Mouse (Mus musculus): Measurements from ENCODE around the gene 1700013F07Rik. TPM values are rescaled to one million over a fixed set of nuclear protein-coding genes. Genes with fewer than 3 reads are reported as not detected.

The 1700013F07Rik gene
- total and polyA plus RNA-seq, 3 experiments: 0.38 to 2.5 (median 0.94) TPM

DNA sequence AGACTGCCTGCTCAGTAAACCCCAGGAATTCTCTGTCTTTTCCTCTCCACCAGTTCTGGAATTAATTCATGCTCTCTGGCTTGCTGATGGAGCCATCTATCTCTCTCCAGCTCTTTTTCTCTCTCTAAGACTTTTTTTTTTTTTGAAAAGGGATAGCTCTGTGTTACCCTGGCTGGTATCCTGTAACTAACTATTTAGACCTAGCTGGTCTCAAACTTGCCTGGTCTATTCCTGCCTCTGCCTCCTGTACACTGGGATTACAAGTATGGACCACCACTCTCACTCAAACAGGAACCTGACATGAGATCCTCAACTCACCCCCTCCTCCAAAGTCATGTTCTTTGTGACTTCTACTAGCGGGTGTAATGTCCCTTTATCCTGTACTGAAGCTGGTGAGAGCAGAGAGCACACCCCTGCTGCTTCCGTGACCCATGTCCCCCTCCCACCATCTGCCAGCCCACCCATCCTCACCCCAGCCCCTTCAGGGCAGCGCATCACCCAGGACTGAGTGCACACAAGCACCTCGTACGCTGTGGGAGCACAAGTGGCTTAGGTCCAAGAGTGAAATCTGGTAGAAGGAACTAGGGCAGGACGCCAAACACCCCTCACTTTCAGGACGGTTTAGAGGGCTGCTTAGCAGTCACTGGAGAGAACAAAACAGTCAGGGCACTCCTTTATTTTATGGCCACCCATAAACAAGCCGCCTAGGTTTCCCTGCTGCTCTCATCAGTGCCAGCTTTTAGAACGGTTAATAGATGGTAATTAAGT is 23.1 kb upstream of the 1700013F07Rik start:
- TF ChIP-seq ETS1 (conservative IDR thresholded peaks at IDR 0.05; ENCODE audit: low read depth, low read length) (no peak), CHD2 (IDR thresholded peaks at IDR 0.05; ENCODE audit: low read length) (no peak), PAX5 (IDR thresholded peaks at IDR 0.05; ENCODE audit: low read length) (no peak), RAD21 (IDR thresholded peaks at IDR 0.05; ENCODE audit: low read depth, low read length) (no peak), KAT2A (IDR thresholded peaks at IDR 0.05; ENCODE audit: insufficient replicate concordance, low read length) (no peak), CHD1 (IDR thresholded peaks at IDR 0.05; ENCODE audit: low read depth, low read length) (no peak), SMC3 (IDR thresholded peaks at IDR 0.05; ENCODE audit: low read depth, low read length) (no peak), IRF4 (IDR thresholded peaks at IDR 0.05; ENCODE audit: low read depth, low read length) (no peak), SIN3A (IDR thresholded peaks at IDR 0.05; ENCODE audit: low read length) (no peak), GABPA (IDR thresholded peaks at IDR 0.05; ENCODE audit: insufficient replicate concordance, low read depth, low read length) (no peak)
- Histone ChIP-seq H3K27ac (ENCODE audit: insufficient read depth, low read depth) (no peak overlapping the region), H3K9ac (ENCODE audit: insufficient read depth, low read depth) (no peak overlapping the region), H3K79me2 (replicated peaks; ENCODE audit: control insufficient read depth, extremely low read depth, insufficient read depth, poor library complexity, severe bottlenecking) (no peaks in the 10 kb centered on the region), H3K9me3 (replicated peaks; ENCODE audit: low read length) (no peaks in the 10 kb centered on the region), H3K27me3 (replicated peaks) (peaks cover 7% of the 10 kb centered on the region), H3K4me2 (ENCODE audit: insufficient read depth, low read depth, poor library complexity, severe bottlenecking) (no peak overlapping the region), H3K4me1 (ENCODE audit: control insufficient read depth in 1 of 2, insufficient read depth in 2 of 2) (no peaks in the 10 kb centered on the region; a peak in 1 of 4 replicates), H3K4me3 (replicated peaks in 1 of 3; ENCODE audit: low read depth in 2 of 3, low read length in 2 of 3, poor library complexity in 1 of 3) (no peak overlapping the region), H3K36me3 (replicated peaks in 1 of 2; ENCODE audit: control insufficient read depth in 1 of 2, insufficient read depth in 1 of 2, low read length in 1 of 2) (no peaks in the 10 kb centered on the region)
- dilution Hi-C loops (cut with MboI; ENCODE audit: extremely low pct_ligation_motif_present, extremely low pct_unique_long_range_greater_than_20kb, low sequenced_read_pairs) (no loop called here), in situ Hi-C loops (cut with MboI; ENCODE audit: low pct_ligation_motif_present, low pct_unique_long_range_greater_than_20kb, low sequenced_read_pairs) (no loop called here)
- no peak for DNase-seq (ENCODE audit: extremely low read depth)

DNA sequence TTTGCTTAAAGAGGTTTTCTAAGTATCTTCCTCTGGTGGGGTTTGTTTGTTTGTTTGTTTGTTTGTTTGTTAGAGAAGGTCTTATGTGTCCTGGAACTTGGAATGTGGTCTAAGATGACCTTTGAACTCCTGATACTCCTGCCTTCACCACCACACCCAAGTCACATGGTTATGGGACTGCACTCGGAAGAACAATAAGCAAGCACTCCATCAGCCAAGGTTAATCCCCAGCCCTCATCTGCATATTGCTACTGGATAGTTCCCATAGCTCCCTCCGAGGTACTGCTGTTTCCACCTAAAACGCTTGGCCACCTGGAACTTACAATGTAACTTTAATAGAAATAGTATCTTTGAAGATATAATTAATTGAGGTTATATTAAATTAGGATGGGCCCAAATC is 20.5 kb upstream of the 1700013F07Rik start:
- Histone ChIP-seq H3K9me3 (replicated peaks; ENCODE audit: low read length) (no peaks in the 10 kb centered on the region), H3K9ac (ENCODE audit: insufficient read depth, low read depth) (no peak overlapping the region), H3K27me3 (replicated peaks) (peaks cover 6% of the 10 kb centered on the region), H3K4me3 (replicated peaks in 1 of 3; ENCODE audit: low read depth in 2 of 3, low read length in 2 of 3, poor library complexity in 1 of 3) (no peak overlapping the region), H3K36me3 (replicated peaks in 1 of 2; ENCODE audit: control insufficient read depth in 1 of 2, insufficient read depth in 1 of 2, low read length in 1 of 2) (no peaks in the 10 kb centered on the region), H3K4me1 (ENCODE audit: control insufficient read depth in 1 of 2, insufficient read depth in 2 of 2) (no peaks in the 10 kb centered on the region), H3K79me2 (replicated peaks; ENCODE audit: control insufficient read depth, extremely low read depth, insufficient read depth, poor library complexity, severe bottlenecking) (no peaks in the 10 kb centered on the region), H3K4me2 (ENCODE audit: insufficient read depth, low read depth, poor library complexity, severe bottlenecking) (no peak overlapping the region), H3K27ac (ENCODE audit: insufficient read depth, low read depth) (no peak overlapping the region)
- no peak for DNase-seq (ENCODE audit: extremely low read depth)
- TF ChIP-seq CHD2 (IDR thresholded peaks at IDR 0.05; ENCODE audit: low read length) (no peak), RCOR1 (conservative IDR thresholded peaks at IDR 0.05; ENCODE audit: low read depth, low read length) (no peak), GABPA (IDR thresholded peaks at IDR 0.05; ENCODE audit: insufficient replicate concordance, low read depth, low read length) (no peak), BHLHE40 (IDR thresholded peaks at IDR 0.05; ENCODE audit: low read depth, low read length) (no peak), ELF1 (IDR thresholded peaks at IDR 0.05; ENCODE audit: low read depth, low read length) (no peak), ZMIZ1 (IDR thresholded peaks at IDR 0.05; ENCODE audit: low read depth, low read length) (no peak), IRF4 (IDR thresholded peaks at IDR 0.05; ENCODE audit: low read depth, low read length) (no peak), MAZ (IDR thresholded peaks at IDR 0.05; ENCODE audit: low read depth, low read length) (no peak), MXI1 (IDR thresholded peaks at IDR 0.05; ENCODE audit: low read depth, low read length) (no peak), KAT2A (IDR thresholded peaks at IDR 0.05; ENCODE audit: insufficient replicate concordance, low read length) (no peak), UBTF (IDR thresholded peaks at IDR 0.05; ENCODE audit: low read depth, low read length) (no peak), USF1 (IDR thresholded peaks at IDR 0.05; ENCODE audit: low read depth, low read length) (no peak), SIN3A (IDR thresholded peaks at IDR 0.05; ENCODE audit: low read length) (no peak), JUND (conservative IDR thresholded peaks at IDR 0.05; ENCODE audit: low read depth, low read length) (no peak), HCFC1 (IDR thresholded peaks at IDR 0.05; ENCODE audit: low read depth, low read length) (no peak), MAX (IDR thresholded peaks at IDR 0.05; ENCODE audit: low read length) (no peak), POLR2A (IDR thresholded peaks at IDR 0.05; ENCODE audit: low read depth, low read length) (no peak)
- dilution Hi-C loops (cut with MboI; ENCODE audit: extremely low pct_ligation_motif_present, extremely low pct_unique_long_range_greater_than_20kb, low sequenced_read_pairs) (no loop called here), in situ Hi-C loops (cut with MboI; ENCODE audit: low pct_ligation_motif_present, low pct_unique_long_range_greater_than_20kb, low sequenced_read_pairs) (no loop called here)

Data from CH12.LX (cell line).